Mouse (Mus musculus): Measurements from ENCODE around the gene Ankrd55.

DNA sequence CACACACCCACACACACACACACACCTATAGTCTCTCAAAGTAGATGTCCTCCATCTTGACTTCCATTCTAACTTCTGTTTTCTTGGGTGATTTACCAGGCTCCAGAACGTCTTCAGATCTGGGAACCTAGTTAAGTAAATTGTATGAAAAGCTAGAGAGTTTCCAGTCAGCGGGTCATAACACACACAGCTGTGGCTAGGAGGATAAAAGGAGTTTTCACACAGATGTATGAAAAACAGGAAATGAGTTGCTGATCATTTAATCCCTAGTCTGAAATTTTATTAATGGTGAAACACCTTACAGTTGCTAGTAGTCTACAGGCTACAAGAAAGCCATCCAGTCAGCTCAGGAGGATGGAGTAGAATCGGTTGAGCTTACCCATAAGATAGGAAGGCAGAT, 99.9 kb downstream of the Ankrd55 start:
- TF ChIP-seq CTCF (IDR thresholded peaks at IDR 0.05; ENCODE audit: control insufficient read depth, insufficient read depth, insufficient replicate concordance, low read depth, low read length): no peak
- no peak for TF ChIP-seq POLR2A (IDR thresholded peaks at IDR 0.05; ENCODE audit: control insufficient read depth, low read depth, low read length)

Measured in testis, adult 2 months (tissue).